Mouse (Mus musculus) urinary bladder, postnatal 10 days (tissue): ENCODE measurements around the gene Dapl1.
A peak's percentile ranks its signal among the peaks of the same experiment; 100 is the strongest.

Experiments used
- DNase-seq: peaks from one replicate; pipeline ENCODE4 v3.0.0; 2022; ENCODE audit warnings: low spot score

Dapl1 gene

GRCm38 (mm10) chr2:59471051-59471948, 13.2 kb upstream of the Dapl1 start:
- DNase-seq = no peak

DNA sequence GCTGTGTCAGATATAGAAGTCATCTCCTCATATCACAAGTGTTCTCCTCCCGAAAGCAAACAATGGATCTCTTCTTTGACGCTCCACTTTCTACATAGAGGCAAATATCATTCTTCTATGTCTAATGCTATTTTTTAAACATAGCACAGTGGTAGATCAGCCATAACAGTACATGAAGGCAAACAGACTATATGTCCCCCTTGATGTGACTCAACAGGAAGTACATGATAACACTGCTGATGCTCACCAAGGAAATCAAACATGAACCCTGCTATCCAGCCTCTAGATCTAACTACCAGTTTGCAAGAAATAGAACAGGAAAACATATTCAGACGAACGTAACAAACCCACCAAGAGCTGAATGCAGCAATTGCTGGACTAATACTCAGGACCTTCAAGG, 10.1 kb upstream of the Dapl1 start:
- DNase-seq = no peak

DNA sequence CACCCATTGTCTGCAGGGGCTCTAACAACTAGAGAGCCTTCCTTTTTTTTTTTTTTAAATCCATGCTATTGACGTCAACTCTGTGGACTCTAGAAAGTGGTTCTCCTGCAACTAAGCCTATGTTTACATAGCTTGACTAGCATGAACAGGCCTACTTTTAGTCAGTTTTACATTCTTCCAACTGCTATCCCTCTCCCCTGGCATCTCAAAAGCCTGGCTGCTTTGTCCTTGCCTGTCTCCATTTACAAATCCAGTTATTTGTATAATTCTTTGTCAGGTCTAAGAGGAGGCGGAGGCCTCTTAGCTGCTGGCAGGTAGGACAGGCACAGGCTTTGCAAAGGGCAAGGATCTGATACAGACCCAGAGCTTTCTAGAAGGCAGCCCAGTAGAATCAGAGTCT, 627 bp downstream of the Dapl1 start:
- DNase-seq = no peak

- DNase-seq = no peak
Measured at GRCm38 (mm10) chr2:59485657-59486056, 1.2 kb downstream of the Dapl1 start.

- DNase-seq = no peak
Measured at GRCm38 (mm10) chr2:59486196-59486845, 1.9 kb downstream of the Dapl1 start.

DNA sequence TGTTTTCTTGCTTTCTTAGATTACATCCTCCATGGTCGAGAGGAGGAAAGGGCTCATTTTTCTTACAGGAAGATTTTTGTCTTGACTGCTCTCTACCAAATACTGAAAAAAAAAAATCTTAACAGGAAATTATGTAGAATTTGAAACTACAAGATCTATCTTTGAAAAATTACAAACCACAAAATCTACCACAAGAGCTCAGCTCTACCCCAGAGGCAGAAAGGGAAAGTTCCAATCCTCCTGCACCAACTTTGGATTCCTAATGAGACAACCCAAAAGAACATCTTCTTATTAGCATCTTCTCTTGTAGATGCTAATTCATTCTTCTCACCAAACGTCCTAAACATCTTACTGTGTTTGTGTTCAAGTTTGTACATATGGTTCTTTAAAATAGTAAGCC, 3.8 kb downstream of the Dapl1 start:
- no peak for DNase-seq

GRCm38 (mm10) chr2:59490353-59490752, 5.9 kb downstream of the Dapl1 start:
- no peak for DNase-seq

DNA sequence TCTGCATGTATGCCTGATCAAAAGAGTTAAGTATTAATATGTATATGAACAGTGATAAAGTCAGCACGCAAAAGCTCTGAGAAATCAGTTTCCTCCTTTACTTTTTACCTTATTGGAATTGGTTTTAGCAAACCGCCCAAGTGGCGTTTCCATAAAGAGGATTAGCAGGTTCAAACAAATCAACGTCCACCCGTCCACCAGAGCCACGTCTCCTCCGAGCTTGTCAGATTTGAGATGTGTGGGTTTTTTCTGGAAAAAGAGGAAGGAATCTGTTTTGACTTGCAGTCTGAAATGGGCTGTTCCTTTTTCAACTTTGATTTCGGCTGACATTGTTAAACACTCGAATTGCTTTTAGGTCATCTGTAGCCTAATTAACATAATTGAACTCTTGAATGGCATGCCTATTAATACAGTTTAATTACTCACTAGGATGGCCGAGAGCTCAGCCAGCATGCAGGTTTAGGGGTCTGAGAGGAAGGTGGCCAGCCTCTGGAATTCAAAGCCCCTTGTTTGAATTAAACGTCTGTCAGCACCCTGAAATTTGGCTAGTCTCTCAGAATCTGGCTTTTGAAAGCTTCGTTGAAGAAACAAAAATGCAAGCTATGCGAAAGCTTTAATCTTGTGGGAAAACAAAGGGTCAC, 9.1 kb downstream of the Dapl1 start:
- no peak for DNase-seq

DNA sequence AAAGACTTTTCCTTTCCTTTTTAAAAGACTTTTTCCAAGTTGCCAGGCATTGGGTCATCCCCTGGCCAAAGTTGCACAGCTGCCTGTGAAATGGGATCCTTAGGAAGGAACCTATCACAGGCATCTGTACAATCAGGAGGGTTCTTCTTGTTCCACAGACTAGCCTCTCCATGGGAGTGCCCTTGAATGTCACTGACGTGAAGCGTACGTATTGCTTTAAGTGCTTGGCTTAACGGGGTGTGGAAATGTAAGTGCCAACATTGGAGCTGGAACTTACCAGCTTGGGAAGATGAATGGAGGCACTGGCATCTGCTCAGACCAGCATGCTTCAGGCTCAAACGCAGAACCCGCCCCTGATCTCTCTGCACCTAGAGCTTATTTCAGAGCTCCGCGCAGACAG, 14.7 kb downstream of the Dapl1 start:
- no peak for DNase-seq

DNA sequence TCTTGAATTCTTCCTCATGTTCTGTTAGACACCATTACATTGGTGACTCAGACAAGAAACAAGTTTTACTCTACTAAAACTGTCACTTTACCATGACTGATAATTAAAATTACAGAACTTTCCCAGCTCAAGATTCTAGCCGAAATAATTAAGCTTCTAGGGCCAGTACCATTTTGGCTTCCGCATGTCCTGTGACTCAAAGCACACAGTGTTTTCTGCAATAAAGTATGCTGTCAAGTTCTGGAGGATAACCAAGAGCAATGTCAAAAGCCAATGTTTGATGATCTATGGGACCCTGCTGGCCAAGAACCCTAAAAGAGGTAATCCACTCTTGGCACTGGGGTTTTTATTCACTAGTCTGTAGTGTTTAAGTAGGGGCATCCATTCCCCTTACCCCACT, 15.3 kb downstream of the Dapl1 start:
- no peak for DNase-seq

DNA sequence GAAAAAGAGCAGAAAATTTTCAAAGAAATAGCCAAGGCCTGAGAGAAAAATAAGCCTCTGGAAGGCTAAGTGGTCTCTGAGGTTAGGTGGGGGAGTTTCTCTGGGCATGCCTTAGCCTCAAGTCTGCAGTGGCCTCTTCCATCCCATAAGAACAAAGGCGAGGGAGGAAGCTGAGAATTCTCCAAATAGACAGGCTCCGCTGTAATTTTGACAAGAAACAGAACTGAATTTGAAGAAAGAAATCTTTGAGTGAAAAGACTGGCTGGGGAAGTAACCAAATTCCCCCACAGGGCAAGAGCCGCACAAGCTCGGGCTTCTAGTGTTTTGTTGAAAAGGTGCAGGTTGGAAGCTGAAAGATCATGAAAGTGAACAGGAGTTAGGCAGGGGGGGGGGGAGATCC, 24.6 kb downstream of the Dapl1 start:
- no peak for DNase-seq

DNA sequence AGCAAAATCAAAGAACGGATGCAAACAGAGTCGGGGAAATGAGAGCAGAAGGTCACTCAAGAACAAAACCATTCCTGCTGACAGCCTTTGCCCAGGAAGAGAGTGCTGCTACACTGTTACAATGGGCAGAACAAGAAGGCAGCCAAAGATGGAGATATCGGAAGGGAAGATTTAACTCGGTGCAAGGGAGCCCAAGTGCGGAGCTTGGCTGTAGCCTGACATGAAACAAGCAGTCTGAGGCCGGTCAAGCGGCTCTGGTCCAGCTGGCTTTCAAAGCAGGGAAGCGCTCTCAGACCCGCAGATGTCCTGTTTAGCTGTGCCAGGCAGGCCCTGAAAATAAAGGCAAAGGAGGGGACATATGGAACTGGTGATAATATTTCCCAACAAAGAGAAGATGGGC, 26.0 kb downstream of the Dapl1 start:
- no peak for DNase-seq

DNA sequence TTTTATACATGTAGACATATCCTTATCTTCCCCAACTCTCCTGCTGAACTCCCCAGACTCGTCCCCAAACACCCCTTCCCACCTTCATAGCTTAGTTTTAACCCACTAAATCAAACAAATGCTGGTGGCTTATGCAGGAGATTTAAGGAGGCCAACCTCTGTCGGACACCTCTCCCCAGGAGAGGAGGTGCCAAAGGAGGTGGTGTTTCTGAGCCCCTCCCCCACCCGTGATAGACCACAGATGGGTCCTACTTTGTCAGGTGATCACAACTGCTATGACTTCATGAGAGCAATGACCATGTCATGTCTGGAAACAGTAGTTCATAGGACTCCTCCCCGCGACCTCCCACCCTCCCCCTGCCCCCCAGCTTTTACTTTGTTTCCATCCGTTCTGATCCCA, 26.4 kb downstream of the Dapl1 start:
- no peak for DNase-seq

GRCm38 (mm10) chr2:59520663-59521062, 36.2 kb downstream of the Dapl1 start:
- no peak for DNase-seq

GRCm38 (mm10) chr2:59522079-59522684, 37.7 kb downstream of the Dapl1 start:
- DNase-seq = peak; percentile 29

DNA sequence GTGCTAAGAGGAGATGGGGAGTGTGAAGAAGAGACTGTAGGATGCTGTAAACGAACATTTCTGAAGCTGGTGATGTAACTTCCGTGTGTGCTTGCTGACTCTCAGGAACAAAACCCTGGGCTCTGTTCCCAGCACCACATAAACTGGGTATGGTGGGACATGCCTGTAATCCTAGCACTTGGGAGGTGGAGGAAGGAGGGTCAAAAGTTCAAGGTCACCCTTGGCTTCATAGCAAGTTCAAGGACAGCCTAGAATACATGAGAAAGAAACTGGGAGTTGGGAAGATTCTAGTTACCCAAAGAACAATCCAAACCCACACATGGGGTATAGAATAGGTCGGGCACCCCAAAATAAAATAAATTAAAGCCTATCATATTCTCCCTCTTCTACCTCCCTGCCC, 39.1 kb downstream of the Dapl1 start:
- no peak for DNase-seq

DNA sequence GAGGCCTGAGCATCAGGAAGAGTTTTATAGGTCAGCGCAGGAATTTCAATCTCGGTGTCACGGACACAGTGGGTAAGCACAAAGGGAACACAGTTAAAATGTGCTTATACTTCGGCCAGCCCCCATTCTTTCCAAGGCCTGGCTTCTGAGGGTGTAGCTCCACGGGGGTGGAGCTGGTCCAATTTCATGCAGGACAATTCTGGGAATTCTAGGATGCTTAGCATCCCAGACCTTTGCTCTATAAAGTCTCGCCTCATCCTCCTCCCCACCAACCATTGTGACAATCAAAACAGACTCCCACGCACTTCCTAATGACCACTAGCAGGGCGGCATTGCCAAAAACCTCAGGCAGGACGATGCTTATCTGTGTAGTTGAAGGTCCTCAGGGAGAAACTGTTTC, 42.4 kb downstream of the Dapl1 start:
- DNase-seq = no peak

- no peak for DNase-seq
Measured at GRCm38 (mm10) chr2:59529574-59530080, 45.2 kb downstream of the Dapl1 start.

GRCm38 (mm10) chr2:59530811-59531210, 46.4 kb downstream of the Dapl1 start:
- no peak for DNase-seq

GRCm38 (mm10) chr2:59532999-59533398, 48.5 kb downstream of the Dapl1 start:
- DNase-seq = no peak

DNA sequence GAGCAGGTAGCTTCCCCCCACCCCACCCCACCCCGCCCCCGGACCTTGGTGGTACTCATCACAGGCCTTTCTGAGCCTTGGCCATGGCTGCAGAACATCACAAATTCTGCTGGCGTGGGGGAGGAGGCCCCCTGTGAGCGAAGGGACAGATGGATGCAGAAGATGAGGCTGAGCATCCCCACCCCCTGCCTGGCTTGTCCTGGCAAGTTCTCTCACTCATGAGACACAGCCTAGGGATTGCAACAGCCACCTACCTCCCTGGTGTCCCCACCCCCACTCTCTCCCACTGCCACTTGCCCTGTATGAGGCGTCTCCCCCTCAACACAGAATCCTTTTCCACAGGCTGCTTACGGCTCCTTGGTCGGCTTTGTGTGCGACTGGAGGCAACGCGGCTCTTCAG, 49.1 kb downstream of the Dapl1 start:
- DNase-seq = no peak

- no peak for DNase-seq
Measured at GRCm38 (mm10) chr2:59533971-59534748, 49.7 kb downstream of the Dapl1 start.
